Mouse (Mus musculus) forebrain, embryonic 12.5 days (tissue): ENCODE data around the gene Ndel1. TPM values are rescaled to one million over a fixed set of nuclear protein-coding genes. Genes with fewer than 3 reads are reported as not detected.

Source experiments
- ATAC-seq: fragments of 200-750 bp; cut with Nextera tagmentation; 2 replicates; pipeline ENCODE4 v1.8.0; 2017; ENCODE audit warnings: moderate TSS enrichment; ENCODE audit not compliant: low FRiP score
- H3K27ac ChIP-seq: fragments of 300-500 bp; sonication (generic); 2 replicates; pipeline ENCODE4 v1.5.1; 2016; ENCODE audit warnings: mild to moderate bottlenecking
- H3K27me3 ChIP-seq: fragments of 300-500 bp; sonication (generic); 2 replicates; pipeline ENCODE4 v1.6.1; 2016; ENCODE audit warnings: mild to moderate bottlenecking
- H3K36me3 ChIP-seq: fragments of 300-500 bp; sonication (generic); replicated peaks from 2 replicates; pipeline ENCODE4 v1.6.1; 2016; ENCODE audit warnings: mild to moderate bottlenecking
- H3K4me1 ChIP-seq: fragments of 300-500 bp; sonication (generic); 2 replicates; pipeline ENCODE4 v1.6.1; 2016
- H3K4me2 ChIP-seq: fragments of 300-500 bp; sonication (generic); 2 replicates; pipeline ENCODE4 v1.6.1; 2016; ENCODE audit warnings: mild to moderate bottlenecking, moderate library complexity
- H3K4me3 ChIP-seq: fragments of 300-500 bp; sonication (generic); replicated peaks from 2 replicates; pipeline ENCODE4 v1.5.1; 2016; ENCODE audit warnings: mild to moderate bottlenecking
- H3K9ac ChIP-seq: fragments of 300-500 bp; sonication (generic); 2 replicates; pipeline ENCODE4 v1.6.1; 2016; ENCODE audit warnings: mild to moderate bottlenecking
- H3K9me3 ChIP-seq: fragments of 300-500 bp; sonication (generic); 2 replicates; pipeline ENCODE4 v1.6.1; 2016
- WGBS: fragments of 180-500 bp; shearing (Covaris S2); methylation state at CpG from one replicate; pipeline ENCODE4 v1.1.7; 2016; 5-methylcytosine and 5-hydroxymethylcytosine counted together
- polyA plus RNA-seq: library from polyadenylated mRNA; unstranded; fragments of >200 nt; fragmentation: Nextera tagmentation; extraction: Ambion mirVana; gene quantifications from 2 replicates; pipeline ENCODE4 v1.2.1, GENCODE M21; 2016

The Ndel1 gene
- polyA plus RNA-seq, 1 experiment from 2014 or later, result 61.3 TPM

GRCm38 (mm10) chr11:68826735-68827134 is 44.9 kb downstream of the Ndel1 start:
- ATAC-seq, result no peak
- no peak overlapping the region for H3K4me2 ChIP-seq
- H3K27ac ChIP-seq, result no peak overlapping the region
- H3K36me3 ChIP-seq, result peaks cover 45% of the 10 kb centered on the region
- H3K9me3 ChIP-seq, result no peaks in the 10 kb centered on the region
- H3K4me3 ChIP-seq, result no peak overlapping the region
- 86% methylated on average over 3 of the region's 3 CpGs for WGBS
- no peaks in the 10 kb centered on the region for H3K27me3 ChIP-seq
- H3K9ac ChIP-seq, result no peak overlapping the region
- H3K4me1 ChIP-seq, result no peaks in the 10 kb centered on the region

- H3K4me1 ChIP-seq, result no peaks in the 10 kb centered on the region
- H3K36me3 ChIP-seq, result peaks cover 52% of the 10 kb centered on the region
- ATAC-seq, result no peak
- no peak overlapping the region for H3K4me3 ChIP-seq
- no peak overlapping the region for H3K9ac ChIP-seq
- 90% methylated on average over 15 of the region's 15 CpGs for WGBS
- H3K4me2 ChIP-seq, result no peak overlapping the region
- no peak overlapping the region for H3K27ac ChIP-seq
- no peaks in the 10 kb centered on the region for H3K27me3 ChIP-seq
- no peaks in the 10 kb centered on the region for H3K9me3 ChIP-seq
Measured at GRCm38 (mm10) chr11:68822326-68822725, 49.3 kb downstream of the Ndel1 start.

GRCm38 (mm10) chr11:68819226-68819805 is 52.3 kb downstream of the Ndel1 start:
- Histone ChIP-seq H3K36me3 (peaks cover 73% of the 10 kb centered on the region), H3K4me3 (no peak overlapping the region)
- no peak for ATAC-seq

GRCm38 (mm10) chr11:68818416-68818815 is 53.2 kb downstream of the Ndel1 start:
- Histone ChIP-seq H3K27ac (no peak overlapping the region), H3K9ac (no peak overlapping the region), H3K9me3 (no peaks in the 10 kb centered on the region), H3K36me3 (peaks cover 80% of the 10 kb centered on the region), H3K4me1 (no peaks in the 10 kb centered on the region), H3K4me2 (no peak overlapping the region), H3K27me3 (no peaks in the 10 kb centered on the region), H3K4me3 (no peak overlapping the region)
- WGBS, result 94% methylated on average over 8 of the region's 8 CpGs
- no peak for ATAC-seq

More at GRCm38 (mm10) chr11:68819226-68819805, 52.3 kb downstream of the Ndel1 start:
- Histone ChIP-seq H3K4me1 (no peaks in the 10 kb centered on the region), H3K27ac (no peak overlapping the region), H3K9ac (no peak overlapping the region), H3K27me3 (no peaks in the 10 kb centered on the region), H3K4me2 (no peak overlapping the region), H3K9me3 (no peaks in the 10 kb centered on the region)
- 94% methylated on average over 14 of the region's 14 CpGs for WGBS

- Histone ChIP-seq H3K27ac (no peak overlapping the region), H3K4me3 (no peak overlapping the region), H3K9me3 (no peaks in the 10 kb centered on the region), H3K4me1 (no peaks in the 10 kb centered on the region), H3K36me3 (peaks cover 92% of the 10 kb centered on the region), H3K9ac (no peak overlapping the region), H3K4me2 (no peak overlapping the region), H3K27me3 (no peaks in the 10 kb centered on the region)
- no peak for ATAC-seq
- 91% methylated on average over 9 of the region's 9 CpGs for WGBS
Measured at GRCm38 (mm10) chr11:68811881-68812577, 59.6 kb downstream of the Ndel1 start.

- no peak overlapping the region for H3K27ac ChIP-seq
- ATAC-seq, result no peak
- 35% methylated on average over 6 of the region's 6 CpGs for WGBS
- peaks cover 97% of the 10 kb centered on the region for H3K36me3 ChIP-seq
- H3K4me3 ChIP-seq, result no peak overlapping the region
- H3K4me2 ChIP-seq, result no peak overlapping the region
- H3K4me1 ChIP-seq, result no peaks in the 10 kb centered on the region
- H3K9me3 ChIP-seq, result no peaks in the 10 kb centered on the region
- H3K9ac ChIP-seq, result no peak overlapping the region
- no peaks in the 10 kb centered on the region for H3K27me3 ChIP-seq
Measured at GRCm38 (mm10) chr11:68807787-68808186, 63.9 kb downstream of the Ndel1 start.

- no peak overlapping the region for H3K9ac ChIP-seq
- H3K4me3 ChIP-seq, result no peak overlapping the region
- H3K27me3 ChIP-seq, result no peaks in the 10 kb centered on the region
- ATAC-seq, result no peak
- H3K4me2 ChIP-seq, result no peak overlapping the region
- WGBS, result 72% methylated on average over 4 of the region's 4 CpGs
- no peaks in the 10 kb centered on the region for H3K4me1 ChIP-seq
- no peak overlapping the region for H3K27ac ChIP-seq
- H3K36me3 ChIP-seq, result peaks cover 98% of the 10 kb centered on the region
- no peaks in the 10 kb centered on the region for H3K9me3 ChIP-seq
Measured at GRCm38 (mm10) chr11:68805148-68805547, 66.5 kb downstream of the Ndel1 start.

GRCm38 (mm10) chr11:68798258-68798657 is 73.4 kb downstream of the Ndel1 start:
- ATAC-seq, result no peak
- Histone ChIP-seq H3K9me3 (no peaks in the 10 kb centered on the region), H3K4me1 (no peaks in the 10 kb centered on the region), H3K27me3 (no peaks in the 10 kb centered on the region), H3K9ac (no peak overlapping the region), H3K4me2 (no peak overlapping the region), H3K36me3 (peaks cover 99% of the 10 kb centered on the region), H3K4me3 (no peak overlapping the region), H3K27ac (no peak overlapping the region)
- 95% methylated on average over 10 of the region's 10 CpGs for WGBS

GRCm38 (mm10) chr11:68791794-68792193 is 79.9 kb downstream of the Ndel1 start:
- H3K9ac ChIP-seq, result no peak overlapping the region
- no peak overlapping the region for H3K4me2 ChIP-seq
- H3K4me1 ChIP-seq, result no peaks in the 10 kb centered on the region
- no peak overlapping the region for H3K4me3 ChIP-seq
- no peak for ATAC-seq
- 89% methylated on average over 9 of the region's 9 CpGs for whole genome bisulfite sequencing
- no peaks in the 10 kb centered on the region for H3K9me3 ChIP-seq
- H3K36me3 ChIP-seq, result peaks cover 97% of the 10 kb centered on the region
- H3K27ac ChIP-seq, result no peak overlapping the region
- H3K27me3 ChIP-seq, result no peaks in the 10 kb centered on the region

- H3K9me3 ChIP-seq, result no peaks in the 10 kb centered on the region
- H3K36me3 ChIP-seq, result peaks cover 98% of the 10 kb centered on the region
- WGBS, result 90% methylated on average over 10 of the region's 10 CpGs
- H3K4me2 ChIP-seq, result no peak overlapping the region
- no peak overlapping the region for H3K9ac ChIP-seq
- ATAC-seq, result no peak
- no peak overlapping the region for H3K27ac ChIP-seq
- H3K27me3 ChIP-seq, result no peaks in the 10 kb centered on the region
- no peak overlapping the region for H3K4me3 ChIP-seq
- no peaks in the 10 kb centered on the region for H3K4me1 ChIP-seq
Measured at GRCm38 (mm10) chr11:68790720-68791119, 80.9 kb downstream of the Ndel1 start.

- Histone ChIP-seq H3K27me3 (no peaks in the 10 kb centered on the region), H3K36me3 (peaks cover 98% of the 10 kb centered on the region), H3K9me3 (no peaks in the 10 kb centered on the region), H3K4me1 (no peaks in the 10 kb centered on the region), H3K4me2 (no peak overlapping the region), H3K9ac (no peak overlapping the region), H3K4me3 (no peak overlapping the region), H3K27ac (no peak overlapping the region)
- WGBS, result 92% methylated on average over 9 of the region's 9 CpGs
- ATAC-seq, result no peak
Measured at GRCm38 (mm10) chr11:68787222-68787621, 84.4 kb downstream of the Ndel1 start.

- no peak for ATAC-seq
- Histone ChIP-seq H3K27ac (no peak overlapping the region), H3K4me2 (no peak overlapping the region), H3K9ac (no peak overlapping the region), H3K36me3 (peaks cover 99% of the 10 kb centered on the region), H3K9me3 (no peaks in the 10 kb centered on the region), H3K4me3 (no peak overlapping the region), H3K27me3 (no peaks in the 10 kb centered on the region), H3K4me1 (no peaks in the 10 kb centered on the region)
- 90% methylated on average over 8 of the region's 8 CpGs for WGBS
Measured at GRCm38 (mm10) chr11:68785813-68786212, 85.8 kb downstream of the Ndel1 start.

GRCm38 (mm10) chr11:68782336-68782735 is 89.3 kb downstream of the Ndel1 start:
- Histone ChIP-seq H3K36me3 (peaks cover 86% of the 10 kb centered on the region), H3K9ac (no peak overlapping the region), H3K9me3 (no peaks in the 10 kb centered on the region), H3K4me1 (peaks cover 12% of the 10 kb centered on the region; the same call in 1 of the 2 replicates), H3K4me2 (no peak overlapping the region), H3K27ac (no peak overlapping the region), H3K4me3 (no peak overlapping the region), H3K27me3 (no peaks in the 10 kb centered on the region)
- ATAC-seq, result no peak
- 88% methylated on average over 9 of the region's 9 CpGs for whole genome bisulfite sequencing
